Mouse (Mus musculus): ENCODE results near the gene Slc13a3. TPM values are rescaled to one million over a fixed set of nuclear protein-coding genes. Genes with fewer than 3 reads are reported as not detected.
"Not testable (repeated sequence)": the region's sequence is repeated elsewhere in the genome, so short reads cannot be mapped to it uniquely, and the experiment has no call there.

Gene Slc13a3
- under 1 TPM; 0.09 to 0.69 (median 0.20) TPM for total RNA-seq (2022)

- DNase-seq (ENCODE audit: low spot score): no peak
Measured at GRCm38 (mm10) chr2:165473003-165473402, at the start of gene Slc13a3. Slc13a3 (minus strand) TSS chr2:165473230.

DNA sequence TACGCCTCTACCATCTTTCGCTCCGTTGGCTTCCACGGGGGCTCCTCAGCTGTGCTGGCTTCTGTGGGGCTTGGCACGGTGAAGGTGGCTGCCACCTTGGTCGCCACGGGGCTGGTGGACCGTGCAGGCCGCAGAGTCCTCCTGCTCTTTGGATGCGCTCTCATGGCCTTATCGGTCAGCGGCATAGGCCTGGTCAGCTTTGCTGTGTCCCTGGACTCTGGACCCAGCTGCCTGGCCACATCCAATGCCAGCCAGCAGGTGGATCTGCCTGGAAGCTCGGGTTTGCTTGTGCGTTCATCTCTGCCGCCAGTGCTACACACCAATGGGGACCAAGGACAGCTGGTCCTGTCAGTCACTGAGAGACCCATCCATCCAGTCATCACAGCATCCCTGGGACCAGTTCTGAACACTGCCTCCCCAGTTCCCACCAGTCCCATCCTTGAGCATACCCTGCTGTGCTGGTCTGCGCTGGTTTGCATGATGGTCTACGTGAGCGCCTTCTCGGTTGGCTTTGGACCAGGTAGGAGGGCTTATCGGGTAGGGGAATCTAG, 42.2 kb upstream of the Slc13a3 start:
- DNase-seq (ENCODE audit: low spot score): no peak

DNA sequence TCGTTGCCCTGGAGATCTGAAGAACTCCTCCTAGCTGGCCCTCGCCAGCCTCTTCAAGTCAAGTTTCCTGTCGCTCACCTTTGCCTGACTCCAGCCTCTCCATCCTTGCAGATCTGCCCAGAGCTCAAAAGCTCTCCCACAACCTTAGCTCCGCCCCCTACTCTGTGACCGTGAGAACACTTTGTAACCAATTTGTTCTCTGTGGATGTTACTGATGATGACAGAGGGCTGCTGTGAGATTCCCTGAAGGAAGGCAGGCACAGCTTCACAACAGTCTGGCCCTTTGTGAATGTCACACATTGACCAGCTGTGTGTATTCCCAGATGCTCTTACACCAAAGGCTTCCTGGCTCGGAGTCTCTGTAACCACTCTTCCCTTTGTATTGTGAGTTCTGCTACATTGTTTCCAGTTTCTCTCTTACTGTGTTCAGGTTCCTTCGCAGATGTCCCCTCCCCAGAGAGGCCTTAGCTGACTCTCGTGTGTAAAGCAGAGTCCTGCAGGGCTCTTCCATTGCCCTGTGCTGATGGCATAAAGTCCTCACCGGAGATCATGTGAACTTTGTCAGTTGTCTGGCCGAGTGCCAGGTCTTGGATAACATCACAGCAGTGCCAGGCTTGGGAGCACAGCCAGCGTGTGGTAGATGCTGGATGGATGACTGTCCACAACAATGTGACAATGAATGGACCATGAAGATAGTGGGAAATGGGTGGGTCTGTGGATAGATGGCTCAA, 40.0 kb upstream of the Slc13a3 start:
- peak; percentile 19 for DNase-seq (ENCODE audit: low spot score)

GRCm38 (mm10) chr2:165512426-165512825, 39.4 kb upstream of the Slc13a3 start:
- no peak for DNase-seq (ENCODE audit: low spot score)

DNA sequence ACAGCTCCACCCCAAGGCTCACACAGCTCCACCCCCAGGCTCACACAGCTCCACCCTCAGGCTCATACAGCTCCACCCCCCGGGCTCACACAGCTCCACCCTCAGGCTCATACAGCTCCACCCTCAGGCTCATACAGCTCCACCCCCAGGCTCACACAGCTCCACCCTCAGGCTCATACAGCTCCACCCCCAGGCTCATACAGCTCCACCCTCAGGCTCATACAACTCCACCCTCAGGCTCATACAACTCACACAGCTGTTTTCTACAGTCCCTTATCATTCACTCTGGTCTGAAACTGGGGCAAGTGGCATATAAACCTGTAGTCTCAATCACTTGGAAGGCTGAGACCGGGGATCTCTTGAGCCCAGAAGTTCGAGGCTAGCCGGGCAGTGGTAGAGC, 38.5 kb upstream of the Slc13a3 start:
- DNase-seq (ENCODE audit: low spot score): not testable (repeated sequence)

GRCm38 (mm10) chr2:165510914-165511458, 38.0 kb upstream of the Slc13a3 start:
- not testable (repeated sequence) for DNase-seq (ENCODE audit: low spot score)

DNA sequence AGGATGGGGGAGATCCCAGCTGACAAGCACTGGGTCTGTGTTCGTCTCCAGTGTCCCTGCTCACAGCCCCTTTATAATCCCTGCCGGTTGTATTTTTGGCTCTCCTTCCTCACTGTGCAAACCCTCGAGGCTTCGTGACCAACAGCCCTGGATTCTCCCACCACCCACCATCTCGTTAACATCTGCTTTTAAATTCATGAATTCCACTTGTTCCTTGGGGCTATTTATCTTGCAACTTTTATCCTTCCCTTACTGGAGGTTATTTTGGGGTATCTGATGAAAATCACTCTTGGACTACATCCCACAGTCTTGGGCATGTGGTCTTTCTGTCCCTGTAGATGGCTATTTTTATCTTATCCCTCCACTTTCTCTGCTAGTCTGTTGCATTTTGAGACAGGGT, 37.4 kb upstream of the Slc13a3 start:
- DNase-seq (ENCODE audit: low spot score): no peak

DNA sequence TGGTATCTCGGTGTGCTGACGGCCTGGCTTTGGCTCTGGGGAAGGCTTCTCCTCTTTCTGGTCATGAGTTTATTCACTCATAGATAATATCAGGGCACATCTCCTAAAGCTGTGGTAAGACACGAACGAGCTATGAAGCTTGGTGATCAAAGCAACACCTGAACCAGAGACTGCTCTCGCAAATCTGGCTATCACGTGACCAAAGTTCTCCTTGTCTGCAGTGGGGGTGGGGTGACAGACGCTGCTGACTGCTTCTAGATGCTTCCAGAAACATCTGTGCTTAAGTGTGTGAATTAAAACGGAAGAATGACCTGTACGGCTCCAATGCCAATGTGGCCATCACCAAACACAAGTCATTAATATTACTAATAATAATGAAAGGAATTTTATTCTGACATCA, 36.7 kb upstream of the Slc13a3 start:
- DNase-seq (ENCODE audit: low spot score): no peak

GRCm38 (mm10) chr2:165503259-165504203, 30.5 kb upstream of the Slc13a3 start, which contains the start of gene Slc2a10:
Slc2a10 (plus strand) TSS chr2:165503787.
- DNase-seq (ENCODE audit: low spot score): peak; percentile 45

DNA sequence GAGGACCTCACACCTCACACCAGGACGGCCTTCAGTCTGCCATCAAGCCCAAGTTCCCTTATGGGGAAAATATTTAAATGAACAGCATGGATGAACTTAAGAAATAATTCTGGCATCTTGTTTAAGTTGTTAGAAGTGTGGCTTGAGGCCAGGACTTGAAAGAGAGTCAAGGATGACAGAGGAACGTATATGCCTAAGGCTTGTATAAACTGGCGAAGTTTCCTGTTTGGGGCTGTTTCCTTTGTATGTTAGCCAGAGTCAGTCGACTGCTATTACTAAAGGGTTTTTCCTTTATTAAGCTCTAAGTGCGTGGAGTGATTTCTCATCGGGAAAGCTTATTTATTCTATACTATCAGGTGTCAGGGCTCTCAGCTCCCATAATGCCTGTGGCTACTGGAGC, 25.8 kb upstream of the Slc13a3 start:
- no peak for DNase-seq (ENCODE audit: low spot score)

- no peak for DNase-seq (ENCODE audit: low spot score)
Measured at GRCm38 (mm10) chr2:165497706-165498275, 24.8 kb upstream of the Slc13a3 start.

DNA sequence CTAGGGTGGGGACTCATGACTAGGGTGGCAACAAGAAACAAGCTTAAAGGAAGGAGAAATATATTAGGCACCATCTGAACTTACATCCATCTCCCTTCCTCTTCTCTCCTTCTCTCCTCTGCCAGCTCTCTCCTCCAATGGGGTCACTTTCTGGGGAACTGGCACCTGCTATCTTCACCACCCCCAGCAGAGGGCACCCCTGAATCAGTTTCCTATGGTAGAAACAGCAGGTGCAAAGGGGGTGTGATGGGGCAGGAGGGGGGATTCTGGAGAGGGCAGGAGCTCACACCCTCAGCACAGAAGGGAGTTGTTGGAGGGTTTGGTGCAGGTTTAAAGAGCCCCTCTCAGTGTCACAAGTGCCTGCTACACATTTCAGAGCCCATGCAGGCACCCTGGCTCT, 23.2 kb upstream of the Slc13a3 start:
- DNase-seq (ENCODE audit: low spot score): peak; percentile 25

DNA sequence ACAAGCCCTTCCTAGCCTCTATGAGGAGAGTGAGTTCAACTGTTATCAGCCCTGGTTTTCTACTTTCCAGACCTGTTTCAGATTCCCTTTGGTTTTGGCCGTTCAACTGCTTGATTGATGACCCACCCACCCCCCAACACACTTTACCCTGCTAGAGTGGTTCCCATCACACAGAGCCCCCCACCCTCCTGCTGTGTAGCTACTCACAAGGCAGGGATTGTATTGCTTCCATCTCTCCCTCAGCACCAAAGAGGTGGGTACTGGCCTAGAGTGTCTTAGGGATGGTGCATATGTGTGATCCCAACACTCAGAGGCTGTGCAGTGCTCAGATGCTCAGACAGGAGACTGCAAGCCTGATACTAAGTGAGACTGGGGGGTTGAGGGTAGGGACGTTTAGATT, 21.5 kb upstream of the Slc13a3 start:
- DNase-seq (ENCODE audit: low spot score): no peak

GRCm38 (mm10) chr2:165493587-165494210, 20.7 kb upstream of the Slc13a3 start:
- DNase-seq (ENCODE audit: low spot score): no peak

DNA sequence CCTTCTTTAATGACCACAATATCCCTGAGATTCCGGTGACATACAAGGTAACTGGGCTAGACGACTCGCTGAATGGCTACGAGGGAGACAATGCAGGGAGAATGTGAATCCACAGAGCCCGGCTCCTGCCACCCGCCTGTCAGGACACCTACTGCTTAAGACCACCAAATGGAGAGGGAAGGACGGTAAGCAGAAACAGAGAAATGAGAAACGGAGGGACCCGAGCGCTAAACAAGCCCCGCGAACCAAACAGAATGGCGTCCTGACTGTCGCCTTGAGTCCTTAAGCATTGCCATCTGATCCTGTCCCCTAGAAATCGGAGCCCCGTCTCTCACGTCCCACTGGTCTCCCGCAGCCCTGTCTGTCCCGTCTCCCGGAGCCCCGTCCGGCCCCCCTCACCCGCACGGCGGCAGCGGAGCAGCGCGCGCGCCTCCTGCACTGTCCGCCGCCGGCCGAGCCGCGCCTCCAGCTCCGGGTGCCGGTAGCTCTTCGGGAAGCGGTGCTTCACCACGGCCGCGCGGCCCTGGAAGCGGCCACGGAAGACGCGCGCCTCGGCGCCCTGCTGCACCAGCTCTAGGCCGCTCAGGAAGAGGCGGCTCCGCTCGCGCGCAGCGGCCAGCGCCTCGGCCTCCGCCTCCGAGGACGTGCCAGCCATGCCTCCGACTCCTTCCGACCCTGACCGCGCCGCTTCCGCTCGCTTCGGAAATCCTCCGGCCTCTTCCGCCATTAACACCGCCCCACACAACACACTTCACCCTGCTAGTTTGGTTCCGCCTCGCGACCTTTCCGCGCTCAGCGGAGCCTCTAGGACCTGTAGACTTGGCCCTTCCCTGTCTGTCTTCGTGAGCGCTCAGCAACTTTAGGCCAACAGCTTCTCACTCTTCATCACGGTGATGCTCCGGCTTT, 19.9 kb upstream of the Slc13a3 start, which contains the start of gene Trp53rka:
Trp53rka (minus strand) TSS at position 677 of the 906 bp plus-strand sequence.
- peak; percentile 83 for DNase-seq (ENCODE audit: low spot score)

GRCm38 (mm10) chr2:165486881-165487535, 14.0 kb upstream of the Slc13a3 start:
- DNase-seq (ENCODE audit: low spot score): no peak

DNA sequence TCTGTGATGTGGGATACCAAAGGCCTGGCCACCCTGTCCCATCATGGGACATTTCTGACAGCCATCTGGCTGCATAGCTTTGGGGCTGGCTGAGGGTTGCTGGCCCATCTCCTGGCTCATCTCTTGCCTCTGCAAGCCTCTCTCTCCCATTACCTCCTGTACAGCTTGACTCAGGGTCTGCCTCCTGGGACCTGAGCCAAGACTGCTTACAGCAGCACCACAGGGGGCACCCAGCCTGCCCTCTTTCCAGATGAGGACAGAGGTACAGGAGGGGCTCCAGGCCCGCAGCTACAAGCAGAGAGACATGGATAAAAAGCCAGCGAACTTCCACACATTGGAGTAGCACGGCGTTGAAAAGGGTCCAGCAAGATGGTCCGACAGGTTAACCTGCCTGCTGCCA, 13.4 kb upstream of the Slc13a3 start:
- DNase-seq (ENCODE audit: low spot score): no peak

- no peak for DNase-seq (ENCODE audit: low spot score)
Measured at GRCm38 (mm10) chr2:165485826-165486225, 12.8 kb upstream of the Slc13a3 start.

GRCm38 (mm10) chr2:165484152-165484551, 11.1 kb upstream of the Slc13a3 start:
- no peak for DNase-seq (ENCODE audit: low spot score)
